Mouse (Mus musculus): ENCODE results near the gene Ddr2. TPM values are rescaled to one million over a fixed set of nuclear protein-coding genes. Genes with fewer than 3 reads are reported as not detected.

Ddr2 gene
- polyA plus RNA-seq, 1 experiment from 2014 or later, result 6.5 TPM

DNA sequence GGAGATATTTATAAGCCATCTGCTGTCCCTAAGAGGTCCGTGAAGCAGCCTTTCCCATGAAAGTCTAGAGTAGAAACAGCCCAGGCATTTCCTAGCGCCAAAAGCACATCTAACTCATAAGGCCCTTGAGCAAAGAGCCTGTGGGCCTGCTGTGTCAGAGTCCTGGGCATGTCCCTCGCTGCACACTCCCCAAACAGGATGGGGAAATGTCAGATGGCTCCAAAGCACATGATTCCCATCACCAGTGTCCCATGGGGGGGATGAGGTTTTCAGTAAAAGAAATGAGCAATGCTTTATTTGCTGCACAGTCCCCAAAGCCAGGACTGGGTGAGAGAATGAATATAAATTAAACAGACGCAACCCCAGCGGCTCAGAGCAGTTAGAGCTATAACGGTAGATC lies 54.3 kb downstream of the Ddr2 start:
- Histone ChIP-seq H3K36me3 (ENCODE audit: control insufficient read depth, insufficient read depth, low read length) (no peaks in the 10 kb centered on the region), H3K9ac (ENCODE audit: low read length) (no peak overlapping the region), H3K9me3 (ENCODE audit: control insufficient read depth, low read length) (0 out of 2 replicates have a peak, but pooled peaks cover 4% of the 10 kb centered on the region), H3K4me3 (ENCODE audit: control insufficient read depth in 1 of 2, insufficient read depth in 1 of 2, low read depth in 1 of 2, low read length in 2 of 2) (no peak overlapping the region), H3K4me1 (ENCODE audit: control insufficient read depth in 2 of 2, insufficient read depth in 2 of 2, low read length in 2 of 2) (no peaks in the 10 kb centered on the region), H3K27me3 (ENCODE audit: control insufficient read depth, insufficient read depth, low read length) (no peaks in the 10 kb centered on the region), H3K4me2 (ENCODE audit: low read length) (no peak overlapping the region), H3K27ac (replicated peaks in 1 of 2; ENCODE audit: control insufficient read depth in 1 of 2, insufficient read depth in 1 of 2, low read depth in 2 of 2, low read length in 2 of 2) (no peak overlapping the region)
- 75% methylated on average over 6 of the region's 6 CpGs for WGBS
- ATAC-seq (ENCODE audit: insufficient number of reproducible peaks, insufficient read depth, low FRiP score, low read depth), result no peak

DNA sequence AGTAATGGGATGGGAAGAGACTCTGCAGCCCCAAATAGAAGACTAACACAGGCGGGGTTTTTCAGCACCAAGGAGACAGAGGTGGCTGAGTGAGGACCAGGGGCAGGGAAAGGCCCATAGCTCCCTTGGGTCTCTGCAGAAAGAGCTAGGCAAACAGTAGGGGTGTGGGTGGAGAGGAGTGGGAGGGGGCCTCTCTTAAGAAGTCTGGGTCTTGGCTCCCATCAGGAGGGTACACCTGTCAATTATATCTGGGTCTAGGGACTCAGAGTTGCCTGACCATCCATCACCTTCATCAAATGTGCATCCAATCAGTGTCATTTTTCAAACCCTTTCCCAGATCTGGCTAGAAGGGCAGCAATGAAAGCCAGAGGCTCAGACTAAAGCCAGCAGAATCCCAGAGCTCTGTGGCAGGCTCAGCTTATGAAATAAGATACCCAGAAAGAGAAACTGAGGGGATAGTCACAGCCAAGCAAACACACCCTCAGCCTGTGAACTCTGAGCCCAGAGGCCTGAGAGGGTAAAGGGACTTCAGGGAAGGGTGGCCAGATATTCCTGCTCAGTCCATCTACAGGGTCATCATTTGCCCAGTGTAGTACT lies 58.0 kb downstream of the Ddr2 start:
- H3K36me3 ChIP-seq (ENCODE audit: control insufficient read depth, insufficient read depth, low read length), result no peaks in the 10 kb centered on the region
- H3K9me3 ChIP-seq (ENCODE audit: control insufficient read depth, low read length), result no peaks in the 10 kb centered on the region
- H3K9ac ChIP-seq (ENCODE audit: low read length), result no peak overlapping the region
- H3K4me1 ChIP-seq (ENCODE audit: control insufficient read depth in 2 of 2, insufficient read depth in 2 of 2, low read length in 2 of 2), result no peaks in the 10 kb centered on the region
- 86% methylated on average over 1 of the region's 1 CpGs for WGBS
- H3K4me2 ChIP-seq (ENCODE audit: low read length), result no peak overlapping the region
- ATAC-seq (ENCODE audit: insufficient number of reproducible peaks, insufficient read depth, low FRiP score, low read depth), result no peak
- no peak overlapping the region for H3K27ac ChIP-seq (replicated peaks in 1 of 2; ENCODE audit: control insufficient read depth in 1 of 2, insufficient read depth in 1 of 2, low read depth in 2 of 2, low read length in 2 of 2)
- no peaks in the 10 kb centered on the region for H3K27me3 ChIP-seq (ENCODE audit: control insufficient read depth, insufficient read depth, low read length)
- no peak overlapping the region for H3K4me3 ChIP-seq (ENCODE audit: control insufficient read depth in 1 of 2, insufficient read depth in 1 of 2, low read depth in 1 of 2, low read length in 2 of 2)

GRCm38 (mm10) chr1:170051631-170052177 lies 58.9 kb downstream of the Ddr2 start:
- Histone ChIP-seq H3K9ac (ENCODE audit: low read length) (no peak overlapping the region), H3K27me3 (ENCODE audit: control insufficient read depth, insufficient read depth, low read length) (no peaks in the 10 kb centered on the region), H3K4me2 (ENCODE audit: low read length) (no peak overlapping the region), H3K27ac (replicated peaks in 1 of 2; ENCODE audit: control insufficient read depth in 1 of 2, insufficient read depth in 1 of 2, low read depth in 2 of 2, low read length in 2 of 2) (no peak overlapping the region), H3K9me3 (ENCODE audit: control insufficient read depth, low read length) (no peaks in the 10 kb centered on the region), H3K4me3 (ENCODE audit: control insufficient read depth in 1 of 2, insufficient read depth in 1 of 2, low read depth in 1 of 2, low read length in 2 of 2) (no peak overlapping the region), H3K36me3 (ENCODE audit: control insufficient read depth, insufficient read depth, low read length) (no peaks in the 10 kb centered on the region), H3K4me1 (ENCODE audit: control insufficient read depth in 2 of 2, insufficient read depth in 2 of 2, low read length in 2 of 2) (no peaks in the 10 kb centered on the region)
- ATAC-seq (ENCODE audit: insufficient number of reproducible peaks, insufficient read depth, low FRiP score, low read depth), result no peak
- WGBS, result 74% methylated on average over 5 of the region's 5 CpGs

- Histone ChIP-seq H3K36me3 (ENCODE audit: control insufficient read depth, insufficient read depth, low read length) (no peaks in the 10 kb centered on the region), H3K27me3 (ENCODE audit: control insufficient read depth, insufficient read depth, low read length) (no peaks in the 10 kb centered on the region), H3K4me2 (ENCODE audit: low read length) (no peak overlapping the region), H3K4me3 (ENCODE audit: control insufficient read depth in 1 of 2, insufficient read depth in 1 of 2, low read depth in 1 of 2, low read length in 2 of 2) (no peak overlapping the region), H3K9ac (ENCODE audit: low read length) (no peak overlapping the region), H3K27ac (replicated peaks in 1 of 2; ENCODE audit: control insufficient read depth in 1 of 2, insufficient read depth in 1 of 2, low read depth in 2 of 2, low read length in 2 of 2) (no peak overlapping the region), H3K9me3 (ENCODE audit: control insufficient read depth, low read length) (no peaks in the 10 kb centered on the region), H3K4me1 (ENCODE audit: control insufficient read depth in 2 of 2, insufficient read depth in 2 of 2, low read length in 2 of 2) (no peaks in the 10 kb centered on the region)
- ATAC-seq (ENCODE audit: insufficient number of reproducible peaks, insufficient read depth, low FRiP score, low read depth), result no peak
- WGBS, result 76% methylated on average over 4 of the region's 4 CpGs
Observed at GRCm38 (mm10) chr1:170048434-170048833, 62.1 kb downstream of the Ddr2 start.

DNA sequence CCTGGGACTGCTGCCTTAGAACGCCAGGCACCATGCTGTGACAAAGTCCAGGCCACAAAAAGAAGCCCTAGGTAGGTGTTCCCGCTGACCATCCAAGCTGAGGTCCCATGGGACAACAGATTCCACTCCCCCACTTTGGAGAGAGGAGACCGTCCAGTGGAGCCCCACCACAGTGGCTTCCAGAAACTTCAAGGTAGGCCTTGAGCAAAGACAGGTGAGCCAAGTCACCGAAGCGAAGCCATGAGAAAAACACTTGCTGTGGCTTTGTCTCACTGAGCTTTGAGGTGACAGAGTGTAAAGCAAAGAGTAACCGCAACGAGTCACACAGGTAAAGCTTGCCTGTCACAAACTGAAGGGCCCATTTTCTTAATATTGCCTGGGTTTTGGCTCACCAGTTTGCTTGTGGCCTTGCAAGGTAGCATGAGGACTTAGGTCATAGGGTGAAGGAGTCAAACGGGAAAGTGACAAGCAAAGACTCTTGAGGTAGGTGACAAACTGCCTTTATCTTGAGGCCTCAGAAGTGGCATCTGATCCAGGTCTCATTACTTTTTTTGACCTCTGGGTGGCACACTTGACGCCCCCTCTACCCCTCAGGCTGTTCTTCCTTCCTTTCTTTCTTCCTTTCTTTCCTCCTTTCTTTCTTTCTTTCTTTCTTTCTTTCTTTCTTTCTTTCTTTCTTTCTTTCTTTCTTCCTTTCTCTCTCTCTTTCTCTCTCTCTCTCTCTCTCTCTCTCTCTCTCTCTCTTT lies 65.7 kb downstream of the Ddr2 start:
- no peaks in the 10 kb centered on the region for H3K27me3 ChIP-seq (ENCODE audit: control insufficient read depth, insufficient read depth, low read length)
- no peaks in the 10 kb centered on the region for H3K4me1 ChIP-seq (ENCODE audit: control insufficient read depth in 2 of 2, insufficient read depth in 2 of 2, low read length in 2 of 2)
- ATAC-seq (ENCODE audit: insufficient number of reproducible peaks, insufficient read depth, low FRiP score, low read depth), result no peak
- H3K36me3 ChIP-seq (ENCODE audit: control insufficient read depth, insufficient read depth, low read length), result no peaks in the 10 kb centered on the region
- no peaks in the 10 kb centered on the region for H3K9me3 ChIP-seq (ENCODE audit: control insufficient read depth, low read length)
- H3K4me2 ChIP-seq (ENCODE audit: low read length), result no peak overlapping the region
- 72% methylated on average over 9 of the region's 9 CpGs for WGBS
- no peak overlapping the region for H3K4me3 ChIP-seq (ENCODE audit: control insufficient read depth in 1 of 2, insufficient read depth in 1 of 2, low read depth in 1 of 2, low read length in 2 of 2)
- H3K27ac ChIP-seq (replicated peaks in 1 of 2; ENCODE audit: control insufficient read depth in 1 of 2, insufficient read depth in 1 of 2, low read depth in 2 of 2, low read length in 2 of 2), result no peak overlapping the region
- no peak overlapping the region for H3K9ac ChIP-seq (ENCODE audit: low read length)

DNA sequence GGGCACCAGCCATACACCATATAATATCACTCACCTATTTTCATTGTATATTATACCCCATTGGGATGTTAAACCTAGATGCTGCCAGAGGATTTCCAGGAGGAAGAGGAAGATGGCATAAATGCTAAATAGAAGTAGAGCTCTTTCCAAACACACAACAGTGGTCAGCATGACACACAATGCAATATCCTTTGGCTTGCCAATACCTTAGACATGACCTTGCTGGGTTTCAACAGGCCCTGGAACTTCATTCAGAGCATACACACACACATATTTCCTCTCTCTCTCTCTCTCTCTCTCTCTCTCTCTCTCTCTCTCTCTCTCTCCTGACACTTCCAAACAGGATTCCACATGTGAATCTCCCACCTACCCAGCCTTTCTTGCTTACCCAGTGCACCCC lies 66.8 kb downstream of the Ddr2 start:
- Histone ChIP-seq H3K4me1 (ENCODE audit: control insufficient read depth in 2 of 2, insufficient read depth in 2 of 2, low read length in 2 of 2) (no peaks in the 10 kb centered on the region), H3K4me2 (ENCODE audit: low read length) (no peak overlapping the region), H3K36me3 (ENCODE audit: control insufficient read depth, insufficient read depth, low read length) (no peaks in the 10 kb centered on the region), H3K4me3 (ENCODE audit: control insufficient read depth in 1 of 2, insufficient read depth in 1 of 2, low read depth in 1 of 2, low read length in 2 of 2) (no peak overlapping the region), H3K27me3 (ENCODE audit: control insufficient read depth, insufficient read depth, low read length) (no peaks in the 10 kb centered on the region), H3K9me3 (ENCODE audit: control insufficient read depth, low read length) (no peaks in the 10 kb centered on the region), H3K9ac (ENCODE audit: low read length) (no peak overlapping the region), H3K27ac (replicated peaks in 1 of 2; ENCODE audit: control insufficient read depth in 1 of 2, insufficient read depth in 1 of 2, low read depth in 2 of 2, low read length in 2 of 2) (no peak overlapping the region)
- ATAC-seq (ENCODE audit: insufficient number of reproducible peaks, insufficient read depth, low FRiP score, low read depth), result no peak

GRCm38 (mm10) chr1:170042996-170043395 lies 67.6 kb downstream of the Ddr2 start:
- Histone ChIP-seq H3K4me1 (ENCODE audit: control insufficient read depth in 2 of 2, insufficient read depth in 2 of 2, low read length in 2 of 2) (no peaks in the 10 kb centered on the region), H3K36me3 (ENCODE audit: control insufficient read depth, insufficient read depth, low read length) (no peaks in the 10 kb centered on the region), H3K9me3 (ENCODE audit: control insufficient read depth, low read length) (no peaks in the 10 kb centered on the region), H3K9ac (ENCODE audit: low read length) (no peak overlapping the region), H3K4me2 (ENCODE audit: low read length) (no peak overlapping the region), H3K27me3 (ENCODE audit: control insufficient read depth, insufficient read depth, low read length) (no peaks in the 10 kb centered on the region), H3K4me3 (ENCODE audit: control insufficient read depth in 1 of 2, insufficient read depth in 1 of 2, low read depth in 1 of 2, low read length in 2 of 2) (no peak overlapping the region), H3K27ac (replicated peaks in 1 of 2; ENCODE audit: control insufficient read depth in 1 of 2, insufficient read depth in 1 of 2, low read depth in 2 of 2, low read length in 2 of 2) (no peak overlapping the region)
- WGBS, result 71% methylated on average over 5 of the region's 5 CpGs
- ATAC-seq (ENCODE audit: insufficient number of reproducible peaks, insufficient read depth, low FRiP score, low read depth), result no peak
